Mouse (Mus musculus) hindbrain, embryonic 11.5 days (tissue): ENCODE measurements at regions not wholly inside any gene's neighbourhood (a gene's known extent, or its start where the extent isn't known, plus 50 kb on each side); places are given as distances from the start of the nearest gene placed in this dataset.
A peak's percentile ranks its signal among the peaks of the same experiment; 100 is the strongest.
"Not testable (repeated sequence)": the region's sequence is repeated elsewhere in the genome, so short reads cannot be mapped to it uniquely, and the experiment has no call there.

Experiments
- ATAC-seq: fragments of 200-750 bp; cut with Nextera tagmentation; 2 replicates; pipeline ENCODE4 v1.8.0; 2017; ENCODE audit warnings: mild to moderate bottlenecking, moderate TSS enrichment, moderate library complexity; ENCODE audit not compliant: low FRiP score
- DNase-seq: peaks from one replicate; pipeline ENCODE4 v3.0.0-alpha.2; 2015; ENCODE audit warnings: low spot score
- H3K27ac ChIP-seq: fragments of 300-500 bp; sonication (generic); 2 replicates; pipeline ENCODE4 v1.5.1; 2014; ENCODE audit warnings: mild to moderate bottlenecking, low read depth, low read length
- H3K27me3 ChIP-seq: fragments of 300-500 bp; sonication (generic); 2 replicates; pipeline ENCODE4 v1.6.1; 2014; ENCODE audit warnings: mild to moderate bottlenecking, low read length, moderate library complexity, mixed read lengths; ENCODE audit not compliant: control insufficient read depth, insufficient read depth
- H3K36me3 ChIP-seq: fragments of 300-500 bp; sonication (generic); 2 replicates; pipeline ENCODE4 v1.6.1; 2014; ENCODE audit warnings: mild to moderate bottlenecking, low read length, moderate library complexity, mixed read lengths; ENCODE audit not compliant: control insufficient read depth, insufficient read depth
- H3K4me1 ChIP-seq: fragments of 300-500 bp; sonication (generic); replicated peaks from 2 replicates; pipeline ENCODE4 v1.6.1; 2014; ENCODE audit warnings: low read length, mixed read lengths; ENCODE audit not compliant: control insufficient read depth, insufficient read depth
- H3K4me2 ChIP-seq: fragments of 300-500 bp; sonication (generic); replicated peaks from 2 replicates; pipeline ENCODE4 v1.6.1; 2014; ENCODE audit warnings: mild to moderate bottlenecking, low read depth, low read length
- H3K4me3 ChIP-seq: fragments of 300-500 bp; sonication (generic); 2 replicates; pipeline ENCODE4 v1.5.1; 2014; ENCODE audit warnings: low read depth, low read length
- H3K9ac ChIP-seq: fragments of 300-500 bp; sonication (generic); 2 replicates; pipeline ENCODE4 v1.6.1; 2014; ENCODE audit warnings: low read depth, low read length
- H3K9me3 ChIP-seq: fragments of 300-500 bp; sonication (generic); 2 replicates; pipeline ENCODE4 v1.6.1; 2016; ENCODE audit warnings: low read length; ENCODE audit not compliant: control insufficient read depth
- WGBS: fragments of 180-500 bp; shearing (Covaris S2); extraction: QIAGEN DNeasy Blood & Tissue Kit; methylation state at CpG from one replicate; pipeline ENCODE4 v1.1.7; 2014; 5-methylcytosine and 5-hydroxymethylcytosine counted together

DNA sequence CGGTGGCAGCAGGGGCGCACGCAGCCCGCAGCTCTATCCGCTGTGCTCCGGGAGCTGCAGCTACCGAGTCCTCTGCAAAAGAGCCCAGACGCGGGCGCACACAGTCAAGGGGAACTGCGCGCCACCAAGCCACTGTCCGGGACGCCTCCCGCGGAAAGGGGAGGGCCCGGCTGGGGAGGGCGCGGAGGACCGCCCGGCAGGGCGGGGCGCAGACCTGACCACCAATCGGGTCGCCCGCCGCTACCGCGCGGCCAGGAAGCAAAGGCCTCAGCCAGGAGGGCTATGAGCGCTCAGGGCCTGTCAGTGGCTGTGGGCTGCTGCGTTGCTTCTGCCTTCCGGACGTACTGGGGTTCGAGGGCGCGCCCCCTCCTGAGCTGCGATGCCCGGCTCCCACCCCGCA is 1034.5 kb downstream of the Gm10330 start:
- Histone ChIP-seq H3K4me3 (peak overlapping the region; percentile 19), H3K4me2 (0 out of 2 replicates have a peak overlapping the region, but pooled peaks have one; percentile 7)
- H3K36me3 ChIP-seq, H3K27ac ChIP-seq, H3K9me3 ChIP-seq, ATAC-seq, H3K4me1 ChIP-seq, H3K27me3 ChIP-seq, H3K9ac ChIP-seq: not testable (repeated sequence)
- peak; percentile 10 for DNase-seq
- 2% methylated on average over 25 of the region's 40 CpGs for WGBS

DNA sequence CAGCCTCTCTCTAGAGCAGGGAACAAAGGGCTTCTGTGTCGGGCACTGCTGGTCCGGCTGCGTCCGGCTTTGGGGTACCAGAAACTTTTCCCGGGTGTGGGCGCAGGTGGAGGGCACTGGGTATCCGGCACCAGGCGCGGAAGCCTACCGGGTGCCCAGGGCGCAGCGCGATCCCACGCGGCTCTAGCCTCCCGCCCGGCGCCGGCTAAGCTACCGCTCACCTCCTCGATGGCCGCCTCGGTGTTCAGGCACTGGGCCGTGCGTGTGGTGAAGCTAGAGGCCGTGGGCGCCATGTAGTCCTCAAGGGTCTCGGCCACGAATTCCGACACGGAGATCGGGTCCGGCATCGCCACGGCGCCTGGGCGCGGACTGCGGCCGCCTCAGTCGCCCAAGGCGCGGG is 1035.0 kb downstream of the Gm10330 start:
- not testable (repeated sequence) for H3K4me2 ChIP-seq, H3K36me3 ChIP-seq, ATAC-seq, H3K4me1 ChIP-seq, H3K27ac ChIP-seq, H3K27me3 ChIP-seq, H3K9ac ChIP-seq, H3K9me3 ChIP-seq
- 11% methylated on average over 23 of the region's 43 CpGs for WGBS
- DNase-seq, result peak; percentile 8
- H3K4me3 ChIP-seq, result peak overlapping the region; percentile 19
